Mouse (Mus musculus): ENCODE measurements around the gene Tbc1d20. TPM values are rescaled to one million over a fixed set of nuclear protein-coding genes. Genes with fewer than 3 reads are reported as not detected.

Tbc1d20 gene
- total and polyA plus RNA-seq, 3 experiments, result 15.7 to 45.8 (median 35.8) TPM

- peaks cover 87% of the 10 kb centered on the region for H3K36me3 ChIP-seq (replicated peaks)
- no peak overlapping the region for H3K4me3 ChIP-seq (ENCODE audit: low read depth, low read length)
- peaks cover 10% of the 10 kb centered on the region for H3K4me1 ChIP-seq (ENCODE audit: insufficient read depth, low read depth, low read length)
- no peaks in the 10 kb centered on the region for H3K27me3 ChIP-seq (ENCODE audit: insufficient read depth, low read length)
- H3K9me3 ChIP-seq (replicated peaks), result no peaks in the 10 kb centered on the region
- ATAC-seq (ENCODE audit: extremely low read depth, insufficient number of reproducible peaks, low FRiP score, poor library complexity, severe bottlenecking), result no peak
- no peak for DNase-seq (ENCODE audit: low spot score)
- TF ChIP-seq POLR2AphosphoS5 (IDR thresholded peaks at IDR 0.05; ENCODE audit: insufficient replicate concordance, low read depth, low read length) (no peak), TAL1 (conservative IDR thresholded peaks at IDR 0.05; ENCODE audit: low read depth, low read length) (no peak), CTCF (IDR thresholded peaks at IDR 0.05; ENCODE audit: low read depth, low read length) (no peak), GATA2 (IDR thresholded peaks at IDR 0.05; ENCODE audit: borderline replicate concordance, low read depth, low read length) (no peak), GATA1 (IDR thresholded peaks at IDR 0.05; ENCODE audit: borderline replicate concordance, low read length) (no peak)
These were observed 9.2 kb downstream of the Tbc1d20 start for GRCm38 (mm10) chr2:152302862-152303261.

- no peak overlapping the region for H3K4me3 ChIP-seq (ENCODE audit: low read depth, low read length)
- H3K36me3 ChIP-seq (replicated peaks), result peaks cover 87% of the 10 kb centered on the region
- TF ChIP-seq GATA2 (IDR thresholded peaks at IDR 0.05; ENCODE audit: borderline replicate concordance, low read depth, low read length) (no peak), POLR2AphosphoS5 (IDR thresholded peaks at IDR 0.05; ENCODE audit: insufficient replicate concordance, low read depth, low read length) (no peak), CTCF (IDR thresholded peaks at IDR 0.05; ENCODE audit: low read depth, low read length) (no peak), TAL1 (conservative IDR thresholded peaks at IDR 0.05; ENCODE audit: low read depth, low read length) (no peak), GATA1 (IDR thresholded peaks at IDR 0.05; ENCODE audit: borderline replicate concordance, low read length) (no peak)
These were observed 10.2 kb downstream of the Tbc1d20 start for GRCm38 (mm10) chr2:152303781-152304180.

GRCm38 (mm10) chr2:152305480-152305879, 11.9 kb downstream of the Tbc1d20 start:
- Histone ChIP-seq H3K4me1 (ENCODE audit: insufficient read depth, low read depth, low read length) (peaks cover 8% of the 10 kb centered on the region), H3K36me3 (replicated peaks) (peaks cover 94% of the 10 kb centered on the region), H3K9me3 (replicated peaks) (no peaks in the 10 kb centered on the region), H3K4me3 (ENCODE audit: low read depth, low read length) (no peak overlapping the region), H3K27me3 (ENCODE audit: insufficient read depth, low read length) (no peaks in the 10 kb centered on the region)
- no peak for ATAC-seq (ENCODE audit: extremely low read depth, insufficient number of reproducible peaks, low FRiP score, poor library complexity, severe bottlenecking)
- TF ChIP-seq POLR2AphosphoS5 (IDR thresholded peaks at IDR 0.05; ENCODE audit: insufficient replicate concordance, low read depth, low read length) (no peak), TAL1 (conservative IDR thresholded peaks at IDR 0.05; ENCODE audit: low read depth, low read length) (no peak), GATA2 (IDR thresholded peaks at IDR 0.05; ENCODE audit: borderline replicate concordance, low read depth, low read length) (no peak), GATA1 (IDR thresholded peaks at IDR 0.05; ENCODE audit: borderline replicate concordance, low read length) (no peak), CTCF (IDR thresholded peaks at IDR 0.05; ENCODE audit: low read depth, low read length) (no peak)
- DNase-seq (ENCODE audit: low spot score), result no peak

More at GRCm38 (mm10) chr2:152303781-152304180, 10.2 kb downstream of the Tbc1d20 start:
- H3K4me1 ChIP-seq (ENCODE audit: insufficient read depth, low read depth, low read length), result peaks cover 8% of the 10 kb centered on the region
- no peaks in the 10 kb centered on the region for H3K27me3 ChIP-seq (ENCODE audit: insufficient read depth, low read length)
- ATAC-seq (ENCODE audit: extremely low read depth, insufficient number of reproducible peaks, low FRiP score, poor library complexity, severe bottlenecking) (no peak), DNase-seq (ENCODE audit: low spot score) (no peak)
- no peaks in the 10 kb centered on the region for H3K9me3 ChIP-seq (replicated peaks)

- ATAC-seq (ENCODE audit: extremely low read depth, insufficient number of reproducible peaks, low FRiP score, poor library complexity, severe bottlenecking), result no peak
- no peak overlapping the region for H3K4me3 ChIP-seq (ENCODE audit: low read depth, low read length)
- H3K36me3 ChIP-seq (replicated peaks), result peaks cover 98% of the 10 kb centered on the region
- DNase-seq (ENCODE audit: low spot score), result no peak
- peaks cover 10% of the 10 kb centered on the region for H3K4me1 ChIP-seq (ENCODE audit: insufficient read depth, low read depth, low read length)
- no peak for TF ChIP-seq GATA2 (IDR thresholded peaks at IDR 0.05; ENCODE audit: borderline replicate concordance, low read depth, low read length)
- no peaks in the 10 kb centered on the region for H3K27me3 ChIP-seq (ENCODE audit: insufficient read depth, low read length)
- H3K9me3 ChIP-seq (replicated peaks), result no peaks in the 10 kb centered on the region
These were observed 13.6 kb downstream of the Tbc1d20 start for GRCm38 (mm10) chr2:152307186-152307585.

- DNase-seq (ENCODE audit: low spot score) (no peak), ATAC-seq (ENCODE audit: extremely low read depth, insufficient number of reproducible peaks, low FRiP score, poor library complexity, severe bottlenecking) (no peak)
- no peak for TF ChIP-seq GATA2 (IDR thresholded peaks at IDR 0.05; ENCODE audit: borderline replicate concordance, low read depth, low read length)
- TF ChIP-seq POLR2AphosphoS5 (IDR thresholded peaks at IDR 0.05; ENCODE audit: insufficient replicate concordance, low read depth, low read length), result no peak
- no peak for TF ChIP-seq TAL1 (conservative IDR thresholded peaks at IDR 0.05; ENCODE audit: low read depth, low read length)
- Histone ChIP-seq H3K36me3 (replicated peaks) (peaks cover 99% of the 10 kb centered on the region), H3K4me3 (ENCODE audit: low read depth, low read length) (no peak overlapping the region), H3K9me3 (replicated peaks) (no peaks in the 10 kb centered on the region), H3K27me3 (ENCODE audit: insufficient read depth, low read length) (no peaks in the 10 kb centered on the region), H3K4me1 (ENCODE audit: insufficient read depth, low read depth, low read length) (peaks cover 2% of the 10 kb centered on the region; the same call in 1 of the 2 replicates)
These were observed 19.4 kb downstream of the Tbc1d20 start for GRCm38 (mm10) chr2:152312996-152313395.

- Histone ChIP-seq H3K4me3 (ENCODE audit: low read depth, low read length) (no peak overlapping the region), H3K27me3 (ENCODE audit: insufficient read depth, low read length) (no peaks in the 10 kb centered on the region), H3K36me3 (replicated peaks) (peaks cover 99% of the 10 kb centered on the region), H3K4me1 (ENCODE audit: insufficient read depth, low read depth, low read length) (peaks cover 2% of the 10 kb centered on the region; the same call in 1 of the 2 replicates), H3K9me3 (replicated peaks) (no peaks in the 10 kb centered on the region)
- no peak for DNase-seq (ENCODE audit: low spot score)
- TF ChIP-seq GATA1 (IDR thresholded peaks at IDR 0.05; ENCODE audit: borderline replicate concordance, low read length), result no peak
- TF ChIP-seq GATA2 (IDR thresholded peaks at IDR 0.05; ENCODE audit: borderline replicate concordance, low read depth, low read length), result no peak
- no peak for TF ChIP-seq TAL1 (conservative IDR thresholded peaks at IDR 0.05; ENCODE audit: low read depth, low read length)
- no peak for TF ChIP-seq POLR2AphosphoS5 (IDR thresholded peaks at IDR 0.05; ENCODE audit: insufficient replicate concordance, low read depth, low read length)
- no peak for TF ChIP-seq CTCF (IDR thresholded peaks at IDR 0.05; ENCODE audit: low read depth, low read length)
- ATAC-seq (ENCODE audit: extremely low read depth, insufficient number of reproducible peaks, low FRiP score, poor library complexity, severe bottlenecking), result no peak
These were observed 20.3 kb downstream of the Tbc1d20 start for GRCm38 (mm10) chr2:152313926-152314325.

GRCm38 (mm10) chr2:152317054-152317453, 23.4 kb downstream of the Tbc1d20 start:
- no peak for TF ChIP-seq GATA1 (IDR thresholded peaks at IDR 0.05; ENCODE audit: borderline replicate concordance, low read length)
- no peak for TF ChIP-seq POLR2AphosphoS5 (IDR thresholded peaks at IDR 0.05; ENCODE audit: insufficient replicate concordance, low read depth, low read length)
- no peak for TF ChIP-seq GATA2 (IDR thresholded peaks at IDR 0.05; ENCODE audit: borderline replicate concordance, low read depth, low read length)
- no peak for TF ChIP-seq TAL1 (conservative IDR thresholded peaks at IDR 0.05; ENCODE audit: low read depth, low read length)
- no peaks in the 10 kb centered on the region for H3K27me3 ChIP-seq (ENCODE audit: insufficient read depth, low read length)
- H3K9me3 ChIP-seq (replicated peaks), result no peaks in the 10 kb centered on the region
- H3K4me3 ChIP-seq (ENCODE audit: low read depth, low read length), result no peak overlapping the region
- H3K4me1 ChIP-seq (ENCODE audit: insufficient read depth, low read depth, low read length), result peaks cover 5% of the 10 kb centered on the region; the same call in 1 of the 2 replicates
- peaks cover 99% of the 10 kb centered on the region for H3K36me3 ChIP-seq (replicated peaks)
- DNase-seq (ENCODE audit: low spot score) (no peak), ATAC-seq (ENCODE audit: extremely low read depth, insufficient number of reproducible peaks, low FRiP score, poor library complexity, severe bottlenecking) (no peak)

Measured in G1E (cell line).